Mouse (Mus musculus): ENCODE data around the gene Bglap3.

DNA sequence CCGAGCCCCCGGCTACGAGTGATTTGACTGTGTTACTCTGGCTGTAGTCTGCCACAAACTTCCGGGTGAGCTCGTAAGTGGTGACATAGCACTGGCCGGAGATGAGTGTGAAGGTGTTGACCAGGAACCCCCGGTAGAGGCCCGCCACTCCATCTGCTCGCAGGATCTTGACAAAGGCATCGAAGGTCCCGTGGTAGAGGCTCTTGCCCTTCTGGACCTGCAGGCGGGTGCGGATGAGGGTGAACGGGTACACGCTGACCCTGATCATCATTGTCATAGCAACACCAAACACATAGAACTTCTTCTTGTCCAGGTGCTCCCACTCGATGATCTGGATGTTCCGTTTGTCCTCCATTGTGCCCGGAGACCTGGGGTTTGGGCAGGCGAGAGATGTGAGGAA lies 48.2 kb upstream of the Bglap3 start:
- TF ChIP-seq CTCF (IDR thresholded peaks at IDR 0.05; ENCODE audit: insufficient read depth, low read length) (no peak), POLR2A (IDR thresholded peaks at IDR 0.05; ENCODE audit: borderline replicate concordance, extremely low read depth, low read depth, low read length) (no peak)
